In the genomic region with DNA sequence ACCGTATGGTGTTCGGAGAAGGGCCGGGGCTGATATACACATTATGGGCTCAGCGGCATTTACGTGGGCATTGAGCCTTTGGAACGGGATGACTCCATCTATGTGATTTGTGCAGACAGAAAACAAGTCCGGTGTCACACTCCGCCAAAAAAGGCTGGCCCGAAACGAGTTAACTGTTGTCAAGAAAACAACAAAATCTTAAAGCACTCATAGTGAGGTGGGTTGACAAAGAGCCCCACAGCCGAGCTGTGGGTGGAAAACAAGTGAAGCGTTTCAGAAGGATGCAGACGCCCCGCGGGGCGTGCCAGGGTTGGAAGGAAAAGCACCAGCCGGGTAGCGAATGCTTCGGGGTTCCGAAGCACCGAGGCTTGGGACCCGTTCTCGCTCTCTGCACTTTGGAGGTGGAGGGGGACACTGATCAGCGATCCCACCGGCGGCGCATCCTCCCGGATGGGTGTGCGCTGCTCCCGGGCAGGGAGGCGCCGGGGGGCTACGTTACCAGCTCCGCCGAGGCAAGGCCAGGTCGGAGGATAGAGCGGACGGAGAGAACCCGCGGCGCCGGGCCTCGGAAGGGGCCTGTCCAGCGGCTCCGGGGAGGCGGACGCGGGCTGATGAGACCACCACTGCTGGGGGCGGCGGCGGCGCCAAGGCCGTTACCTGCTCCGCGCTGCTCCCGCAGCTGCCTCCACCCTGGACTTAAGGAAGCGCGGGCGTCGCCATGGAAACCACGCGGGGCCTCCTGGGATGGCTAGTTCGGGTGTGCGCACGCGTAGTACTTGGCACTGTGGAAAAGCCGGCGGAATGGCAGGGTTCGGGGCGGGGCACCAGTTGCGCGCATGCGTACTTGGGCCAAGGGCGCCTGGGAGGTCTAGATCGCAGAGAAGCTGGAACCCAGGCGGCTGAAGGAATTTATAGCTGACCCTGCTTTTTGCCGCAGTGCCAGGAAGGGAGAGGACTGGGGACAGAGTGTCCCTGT, we compare ENCODE assay signal across 8 mouse cellular contexts. TPM values are rescaled to one million over a fixed set of nuclear protein-coding genes. Genes with fewer than 3 reads are reported as not detected.
DNase-seq lines count a peak whose midpoint lies in the region; ATAC-seq lines count a peak whose summit lies in the region.

A gene (minus strand): TSS at position 741 of the 976 bp plus-strand sequence.

- H3K4me3 ChIP-seq in lung, embryonic 16.5 days (ENCODE audit: low read length): peak within 1 kb of the TSS; percentile 78

- H3K4me2 ChIP-seq in lung, embryonic 16.5 days (ENCODE audit: low read depth, low read length): peak within 1 kb of the TSS; percentile 75

- H3K9ac ChIP-seq in lung, embryonic 16.5 days (ENCODE audit: low read length): peak within 1 kb of the TSS; percentile 74

- no peaks in the 10 kb centered on the region for H3K36me3 ChIP-seq in lung, embryonic 16.5 days (ENCODE audit: control insufficient read depth, insufficient read depth, low read length)

- H3K27me3 ChIP-seq in lung, embryonic 16.5 days (ENCODE audit: control insufficient read depth, insufficient read depth, low read depth, low read length): no peaks in the 10 kb centered on the region

- H3K27ac ChIP-seq in lung, embryonic 16.5 days (ENCODE audit: low read length): peak within 1 kb of the TSS; percentile 62; the same call in 1 of the 2 replicates

- 0 out of 2 replicates have a peak, but pooled peaks cover 2% of the 10 kb centered on the region for H3K4me1 ChIP-seq in lung, embryonic 16.5 days (replicated peaks; ENCODE audit: control insufficient read depth, insufficient read depth, low read length)

- peak; percentile 95 to 96 for ATAC-seq in hematopoietic stem cell, adult 5-6 weeks (replicated peaks in 1 of 2; ENCODE audit: insufficient read depth in 1 of 2, low FRiP score in 2 of 2, low TSS enrichment in 1 of 2, low read depth in 1 of 2, poor library complexity in 2 of 2, severe bottlenecking in 2 of 2)
- peak; percentile 99 for ATAC-seq in lung, embryonic 16.5 days (ENCODE audit: low read depth)

- H3K9me3 ChIP-seq in lung, embryonic 16.5 days (ENCODE audit: control insufficient read depth, low read length): no peaks in the 10 kb centered on the region

- peak; percentile 91 for DNase-seq in MEL-GATA-1-ER (ENCODE audit: extremely low read depth, low read depth)
- peak; percentile 100 for DNase-seq in cerebellum, adult 8-10 months
- peak; percentile 98 for DNase-seq in forelimb bud, embryonic 11.5 days (ENCODE audit: low read depth, low spot score)
- DNase-seq in layer of hippocampus, adult 9-10 months (ENCODE audit: low spot score): peak; percentile 97
- peak; percentile 99 for DNase-seq in ovary, postnatal 10 days (ENCODE audit: low spot score)
- peak; percentile 96 to 99 for DNase-seq in thymus, postnatal 10 days (ENCODE audit: low spot score in 2 of 2)

- WGBS in lung, embryonic 16.5 days: under 1% methylated on average over 77 of the region's 77 CpGs

RNA-seq across cellular contexts. Expression of the gene that starts here (rescaled TPM):
- total RNA-seq in hematopoietic stem cell, adult 5-6 weeks (2017): 0.69 and 0.79 TPM in 2 replicates
- 0.93 and 0.96 TPM in 2 replicates for polyA plus RNA-seq in lung, embryonic 16.5 days (2015; fragmentation: Nextera tagmentation; extraction: Ambion mirVana)

Comparison
In these comparisons a context has a peak if more than half of its experiments do, and no peak if none do; other contexts are left out.
1. Peak in every context shown above with its lines: DNase-seq, ATAC-seq, H3K4me3 ChIP-seq and H3K27ac ChIP-seq.
2. Peak in ATAC-seq in hematopoietic stem cell, adult 5-6 weeks; RNA of the gene not detected or under 1 TPM.
3. Peak in ATAC-seq, H3K4me3 ChIP-seq, H3K27ac ChIP-seq, H3K9ac ChIP-seq and H3K4me2 ChIP-seq in lung, embryonic 16.5 days; RNA of the gene not detected or under 1 TPM.